In genomic region chr10:120478164-120478563, GRCm38 (mm10) we compare ENCODE assay signal across 9 mouse cellular contexts. TPM values are rescaled to one million over a fixed set of nuclear protein-coding genes. Genes with fewer than 3 reads are reported as not detected.
DNase-seq lines count a peak whose midpoint lies in the region; ATAC-seq and TF ChIP-seq lines count a peak whose summit lies in the region.
"Had no signal": no experiment of that assay in that cellular context is flagged by ENCODE, and none has a peak within 500 bp of the region (broad histone marks: within the 10 kb centered on the region; RNA-seq: fewer than 3 reads in every experiment).

No protein-coding gene starts in this region.

- DNase-seq in left cerebral cortex, postnatal 4 days = peak; percentile 20
- DNase-seq in left cerebral cortex, adult 2 months (ENCODE audit: extremely low spot score in 1 of 2, low spot score in 2 of 2) = no peak
- DNase-seq in embryonic facial prominence, embryonic 10.5 days (ENCODE audit: low spot score) = peak; percentile 79
- peak; percentile 64 for DNase-seq in hindbrain, embryonic 10.5 days (ENCODE audit: low spot score)
- DNase-seq in thymus, postnatal 10 days (ENCODE audit: low spot score in 2 of 2) = no peak
- no peak for DNase-seq in adipocyte (ENCODE audit: low spot score)

- H3K36me3 ChIP-seq in embryonic facial prominence, embryonic 10.5 days (replicated peaks) = no peaks in the 10 kb centered on the region
- no peaks in the 10 kb centered on the region for H3K36me3 ChIP-seq in hindbrain, embryonic 10.5 days
- H3K36me3 ChIP-seq in liver, embryonic 12.5 days = no peaks in the 10 kb centered on the region
- no peaks in the 10 kb centered on the region for H3K36me3 ChIP-seq in small intestine, adult 2 months (ENCODE audit: control insufficient read depth, insufficient read depth, low read length)
- H3K36me3 ChIP-seq: G1E had no signal

- H3K9me3 ChIP-seq in embryonic facial prominence, embryonic 10.5 days = no peaks in the 10 kb centered on the region
- no peaks in the 10 kb centered on the region for H3K9me3 ChIP-seq in hindbrain, embryonic 10.5 days
- no peaks in the 10 kb centered on the region for H3K9me3 ChIP-seq in liver, embryonic 12.5 days (replicated peaks)

- 0 out of 2 replicates have a peak, but pooled peaks have one; percentile 39 for ATAC-seq in liver, embryonic 12.5 days

- H3K9ac ChIP-seq in liver, embryonic 12.5 days = no peak overlapping the region

- TF ChIP-seq POLR2A in small intestine, adult 2 months (IDR thresholded peaks at IDR 0.05; ENCODE audit: low read depth, low read length) = no peak

- H3K4me3 ChIP-seq in left cerebral cortex, adult 2 months = no peak overlapping the region
- peak overlapping the region; percentile 98 for H3K4me3 ChIP-seq in embryonic facial prominence, embryonic 10.5 days
- H3K4me3 ChIP-seq in hindbrain, embryonic 10.5 days = peak overlapping the region; percentile 90
- H3K4me3 ChIP-seq in liver, embryonic 12.5 days = peak overlapping the region; percentile 65
- H3K4me3 ChIP-seq in small intestine, adult 2 months (ENCODE audit: low read depth, low read length) = peak overlapping the region; percentile 24

- no peak for TF ChIP-seq CTCF in left cerebral cortex, adult 2 months (IDR thresholded peaks at IDR 0.05)
- no peak for TF ChIP-seq CTCF in small intestine, adult 2 months (IDR thresholded peaks at IDR 0.05; ENCODE audit: extremely low read depth, insufficient read length, insufficient replicate concordance, low read depth, low read length)

- H3K4me1 ChIP-seq in embryonic facial prominence, embryonic 10.5 days = peaks cover 39% of the 10 kb centered on the region
- H3K4me1 ChIP-seq in hindbrain, embryonic 10.5 days (replicated peaks) = peaks cover 42% of the 10 kb centered on the region
- H3K4me1 ChIP-seq in liver, embryonic 12.5 days = peaks cover 12% of the 10 kb centered on the region
- no peaks in the 10 kb centered on the region for H3K4me1 ChIP-seq in small intestine, adult 2 months (ENCODE audit: control insufficient read depth, insufficient read depth, insufficient read length, low read length)

- under 1% methylated on average over 16 of the region's 16 CpGs for WGBS in embryonic facial prominence, embryonic 10.5 days
- under 1% methylated on average over 16 of the region's 16 CpGs for WGBS in hindbrain, embryonic 10.5 days
- 0% methylated on average over 16 of the region's 16 CpGs for WGBS in liver, embryonic 12.5 days (ENCODE audit: insufficient replicate concordance)
- WGBS in small intestine, adult 2 months = 1% methylated on average over 16 of the region's 16 CpGs

- no peaks in the 10 kb centered on the region for H3K27me3 ChIP-seq in embryonic facial prominence, embryonic 10.5 days (replicated peaks; ENCODE audit: low read depth, poor library complexity, severe bottlenecking)
- no peaks in the 10 kb centered on the region for H3K27me3 ChIP-seq in hindbrain, embryonic 10.5 days (ENCODE audit: insufficient read depth, poor library complexity, severe bottlenecking)
- peaks cover 57% of the 10 kb centered on the region for H3K27me3 ChIP-seq in liver, embryonic 12.5 days (replicated peaks)
- H3K27me3 ChIP-seq in small intestine, adult 2 months (ENCODE audit: control insufficient read depth, insufficient read depth, low read length) = peaks cover 10% of the 10 kb centered on the region

- intact Hi-C loops in left cerebral cortex, postnatal 4 days (cut with DNase I) = no loop called here
- intact Hi-C loops in left cerebral cortex, adult 2 months (cut with DNase I) = loop anchor here (5.0 kb wide), 2 partner anchors 51 to 74 kb away; no protein-coding TSS in a partner anchor

- no peak overlapping the region for H3K27ac ChIP-seq in left cerebral cortex, adult 2 months
- H3K27ac ChIP-seq in embryonic facial prominence, embryonic 10.5 days (replicated peaks) = peak overlapping the region; percentile 100
- peak overlapping the region; percentile 99 for H3K27ac ChIP-seq in hindbrain, embryonic 10.5 days
- no peak overlapping the region for H3K27ac ChIP-seq in liver, embryonic 12.5 days
- no peak overlapping the region for H3K27ac ChIP-seq in small intestine, adult 2 months (ENCODE audit: insufficient read depth, low read depth, low read length)

- H3K4me2 ChIP-seq in liver, embryonic 12.5 days = peak overlapping the region; percentile 79

RNA-seq across cellular contexts. Expression of gene Hmga2, which starts 1.9 kb away (rescaled TPM):
- under 1 TPM; 0.16 to 0.30 TPM for total RNA-seq in left cerebral cortex, postnatal 4 days (2021)
- under 1 TPM; 0.25 to 0.26 TPM for total RNA-seq in left cerebral cortex, adult 2 months (2021)
- 90.0 and 94.0 TPM in 2 replicates for polyA plus RNA-seq in embryonic facial prominence, embryonic 10.5 days (2016; fragmentation: Nextera tagmentation; extraction: Ambion mirVana)
- 30.6 and 49.7 TPM in 2 replicates for polyA plus RNA-seq in hindbrain, embryonic 10.5 days (2016; fragmentation: Nextera tagmentation; extraction: Ambion mirVana)
- 16.1 TPM in 2 replicates for polyA plus RNA-seq in liver, embryonic 12.5 days (2016; fragmentation: Nextera tagmentation; extraction: Ambion mirVana)
- polyA plus RNA-seq in small intestine, adult 2 months (2012; rRNA removed) = 0.74 and 1.1 TPM in 2 replicates
- polyA plus RNA-seq: G1E had no signal

Comparison
In these comparisons a context has a peak if more than half of its experiments do, and no peak if none do; other contexts are left out.
1. DNase-seq: peak in left cerebral cortex, postnatal 4 days (single experiment), embryonic facial prominence, embryonic 10.5 days (single experiment) and hindbrain, embryonic 10.5 days (single experiment); none in left cerebral cortex, adult 2 months (0 of 2), thymus, postnatal 10 days (0 of 2) and adipocyte (single experiment).
2. H3K27ac ChIP-seq: peak in embryonic facial prominence, embryonic 10.5 days (single experiment) and hindbrain, embryonic 10.5 days (single experiment); none in left cerebral cortex, adult 2 months (single experiment), liver, embryonic 12.5 days (single experiment) and small intestine, adult 2 months (single experiment).